Mouse (Mus musculus): ENCODE data around the gene Fam240a.
A peak's percentile ranks its signal among the peaks of the same experiment; 100 is the strongest.

Gene Fam240a

GRCm38 (mm10) chr9:110945926-110946325 is 29.3 kb upstream of the Fam240a start, which contains the start of gene Tdgf1:
TSS of gene Tdgf1 (minus strand) at chr9:110946158.
- DNase-seq (ENCODE audit: low read depth, low spot score) = no peak

- no peak for DNase-seq (ENCODE audit: low read depth, low spot score)
Measured at GRCm38 (mm10) chr9:110945343-110945742, 28.7 kb upstream of the Fam240a start.

- no peak for DNase-seq (ENCODE audit: low read depth, low spot score)
Measured at GRCm38 (mm10) chr9:110944265-110944664, 27.6 kb upstream of the Fam240a start.

- no peak for DNase-seq (ENCODE audit: low read depth, low spot score)
Measured at GRCm38 (mm10) chr9:110937506-110938490, 21.1 kb upstream of the Fam240a start.

- no peak for DNase-seq (ENCODE audit: low read depth, low spot score)
Measured at GRCm38 (mm10) chr9:110935941-110936340, 19.3 kb upstream of the Fam240a start.

- no peak for DNase-seq (ENCODE audit: low read depth, low spot score)
Measured at GRCm38 (mm10) chr9:110933850-110934437, 17.3 kb upstream of the Fam240a start.

GRCm38 (mm10) chr9:110931573-110931972 is 14.9 kb upstream of the Fam240a start:
- DNase-seq (ENCODE audit: low read depth, low spot score) = no peak

- DNase-seq (ENCODE audit: low read depth, low spot score) = no peak
Measured at GRCm38 (mm10) chr9:110922759-110923158, 6.1 kb upstream of the Fam240a start.

GRCm38 (mm10) chr9:110920665-110921419 is 4.2 kb upstream of the Fam240a start:
- no peak for DNase-seq (ENCODE audit: low read depth, low spot score)

GRCm38 (mm10) chr9:110915466-110915865 is 1.2 kb downstream of the Fam240a start:
- no peak for DNase-seq (ENCODE audit: low read depth, low spot score)

- DNase-seq (ENCODE audit: low read depth, low spot score) = no peak
Measured at GRCm38 (mm10) chr9:110914631-110915236, 1.9 kb downstream of the Fam240a start.

- peak; percentile 21 for DNase-seq (ENCODE audit: low read depth, low spot score)
Measured at GRCm38 (mm10) chr9:110909371-110909967, 7.2 kb downstream of the Fam240a start.

- no peak for DNase-seq (ENCODE audit: low read depth, low spot score)
Measured at GRCm38 (mm10) chr9:110908631-110909016, 8.0 kb downstream of the Fam240a start.

GRCm38 (mm10) chr9:110907838-110908630 is 8.6 kb downstream of the Fam240a start:
- no peak for DNase-seq (ENCODE audit: low read depth, low spot score)

- no peak for DNase-seq (ENCODE audit: low read depth, low spot score)
Measured at GRCm38 (mm10) chr9:110907201-110907837, 9.3 kb downstream of the Fam240a start.

- no peak for DNase-seq (ENCODE audit: low read depth, low spot score)
Measured at GRCm38 (mm10) chr9:110902271-110902670, 14.4 kb downstream of the Fam240a start.

GRCm38 (mm10) chr9:110901204-110901603 is 15.5 kb downstream of the Fam240a start:
- no peak for DNase-seq (ENCODE audit: low read depth, low spot score)

- no peak for DNase-seq (ENCODE audit: low read depth, low spot score)
Measured at GRCm38 (mm10) chr9:110899451-110900008, 17.1 kb downstream of the Fam240a start.

GRCm38 (mm10) chr9:110896595-110896994 is 20.1 kb downstream of the Fam240a start:
- DNase-seq (ENCODE audit: low read depth, low spot score) = no peak

GRCm38 (mm10) chr9:110895994-110896393 is 20.7 kb downstream of the Fam240a start:
- no peak for DNase-seq (ENCODE audit: low read depth, low spot score)
